ENCODE assay signal across 17 mouse cellular contexts in genomic region chr12:98726078-98726477, GRCm38 (mm10).
"Had no signal": no experiment of that assay in that cellular context is flagged by ENCODE, and none has a peak within 500 bp of the region (broad histone marks: within the 10 kb centered on the region; RNA-seq: fewer than 3 reads in every experiment).

No protein-coding gene starts in this region.

- H3K4me2 ChIP-seq: limb, embryonic 15.5 days; lung, embryonic 14.5 days; midbrain, embryonic 11.5 days; neural tube, embryonic 13.5 days had no signal

- H3K9me3 ChIP-seq: limb, embryonic 15.5 days; neural tube, embryonic 13.5 days had no signal

- H3K27ac ChIP-seq: kidney, postnatal 0 days; limb, embryonic 15.5 days; macrophage; neural tube, embryonic 13.5 days had no signal

- DNase-seq: kidney, adult 11 months; kidney, adult 9 months; kidney, postnatal 36 days; layer of hippocampus, adult 9-11 months; layer of hippocampus, postnatal 36 days; lung, embryonic 14.5 days; lung, postnatal 14 days; retina, postnatal 1 day; thymus, adult 18-20 months; thymus, postnatal 14 days had no signal

- H3K27me3 ChIP-seq: limb, embryonic 15.5 days; neural tube, embryonic 13.5 days had no signal

- H3K4me1 ChIP-seq: limb, embryonic 15.5 days had no signal

- H3K4me3 ChIP-seq: limb, embryonic 15.5 days; megakaryocyte, embryonic 14.5 days; neural tube, embryonic 13.5 days had no signal

- ATAC-seq: midbrain, embryonic 16.5 days had no signal

- H3K9ac ChIP-seq: limb, embryonic 15.5 days; lung, embryonic 14.5 days; neural tube, embryonic 13.5 days had no signal

- H3K36me3 ChIP-seq: neural tube, embryonic 13.5 days had no signal
